Mouse (Mus musculus) forelimb bud, embryonic 11.5 days (tissue): ENCODE data around the gene Lhx9.
A peak's percentile ranks its signal among the peaks of the same experiment; 100 is the strongest.

Experiments used
- DNase-seq: peaks from one replicate; pipeline ENCODE4 v3.0.0-alpha.2; 2012; ENCODE audit warnings: low read depth, low spot score

The Lhx9 gene

DNA sequence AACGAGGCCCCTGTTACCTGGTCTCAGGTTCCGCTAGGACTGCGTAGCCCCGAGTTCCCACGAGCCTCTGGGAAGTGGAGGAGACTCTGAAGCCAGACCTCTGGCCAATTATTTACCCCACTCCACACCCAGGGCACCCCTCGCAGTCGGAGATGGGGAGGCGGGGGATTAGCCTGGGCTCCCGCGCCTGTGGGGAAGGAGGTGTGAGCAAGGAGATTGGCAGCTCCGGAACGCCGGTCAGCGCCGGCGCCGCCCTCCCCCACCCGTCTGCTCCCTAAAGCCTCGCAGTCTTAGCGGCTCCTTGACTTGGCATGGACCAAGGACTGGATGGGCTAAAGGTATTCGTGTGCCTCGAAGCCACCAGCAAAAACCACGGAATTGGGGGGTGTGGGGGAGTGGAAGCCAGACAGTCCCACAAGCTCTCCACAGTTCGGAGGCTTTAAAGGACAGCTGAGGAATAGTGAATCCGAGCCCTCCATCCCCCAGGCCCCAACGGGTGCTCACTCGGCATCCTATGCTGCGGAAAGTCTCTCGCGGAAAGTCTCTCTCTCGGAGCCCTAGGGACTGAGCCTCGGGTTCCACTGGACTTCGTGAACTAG, at the start of gene Lhx9:
Lhx9 (minus strand) TSS at position 67 of the 599 bp plus-strand sequence.
- no peak for DNase-seq

DNA sequence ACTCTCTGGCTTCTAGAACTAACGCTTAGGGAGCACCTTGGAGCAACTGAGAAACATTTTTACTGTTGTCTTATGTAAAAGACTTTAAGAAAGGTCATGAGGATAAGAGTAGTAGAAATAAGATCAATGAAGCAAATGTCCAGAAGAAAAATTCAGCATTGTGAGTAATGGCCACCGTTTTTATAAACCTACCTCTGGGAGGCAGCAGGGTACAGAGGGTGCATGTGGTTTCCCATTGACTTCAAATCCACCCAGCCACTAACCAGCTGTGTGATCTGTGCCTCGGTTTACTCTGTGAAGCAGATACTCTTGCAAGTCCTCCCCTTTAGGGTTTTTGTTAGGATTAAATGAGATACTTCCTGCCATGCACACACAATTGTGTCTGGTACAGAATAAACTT, 47.7 kb upstream of the Lhx9 start:
- no peak for DNase-seq

DNA sequence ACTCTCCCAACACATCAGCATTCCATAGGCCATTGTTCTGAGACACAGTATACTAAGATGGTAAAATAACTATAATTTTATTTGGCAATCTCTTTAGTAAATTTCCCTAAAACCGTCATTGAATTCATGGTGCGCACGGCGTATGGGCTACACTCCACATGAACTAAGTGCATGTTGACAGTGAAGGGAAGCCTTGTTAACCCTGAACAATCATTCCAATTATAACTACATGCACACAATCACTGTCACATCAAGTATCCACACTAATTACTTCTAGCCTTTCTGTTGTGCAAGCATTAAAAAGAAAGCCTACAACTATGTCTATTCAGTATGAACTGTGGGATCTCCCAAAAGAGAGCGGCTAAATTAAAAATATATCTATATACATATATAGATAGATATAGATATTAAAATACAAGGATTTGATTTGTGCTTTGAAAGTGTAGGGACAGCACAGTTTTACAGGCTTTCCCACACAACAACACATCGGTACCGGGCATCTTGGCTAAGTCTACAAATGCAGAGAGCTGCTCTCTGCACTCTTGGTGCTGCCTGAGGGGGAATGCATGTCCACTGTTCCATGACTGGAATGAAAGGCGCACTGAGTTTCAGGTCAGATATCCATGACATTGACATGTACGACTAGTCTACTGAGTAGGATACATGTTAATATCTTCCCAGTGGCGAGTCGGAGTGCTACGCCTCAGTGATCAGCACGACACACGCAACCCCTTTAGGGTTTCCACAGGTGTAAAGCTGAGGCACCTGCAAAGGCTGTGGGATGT, 29.3 kb upstream of the Lhx9 start:
- DNase-seq = no peak

DNA sequence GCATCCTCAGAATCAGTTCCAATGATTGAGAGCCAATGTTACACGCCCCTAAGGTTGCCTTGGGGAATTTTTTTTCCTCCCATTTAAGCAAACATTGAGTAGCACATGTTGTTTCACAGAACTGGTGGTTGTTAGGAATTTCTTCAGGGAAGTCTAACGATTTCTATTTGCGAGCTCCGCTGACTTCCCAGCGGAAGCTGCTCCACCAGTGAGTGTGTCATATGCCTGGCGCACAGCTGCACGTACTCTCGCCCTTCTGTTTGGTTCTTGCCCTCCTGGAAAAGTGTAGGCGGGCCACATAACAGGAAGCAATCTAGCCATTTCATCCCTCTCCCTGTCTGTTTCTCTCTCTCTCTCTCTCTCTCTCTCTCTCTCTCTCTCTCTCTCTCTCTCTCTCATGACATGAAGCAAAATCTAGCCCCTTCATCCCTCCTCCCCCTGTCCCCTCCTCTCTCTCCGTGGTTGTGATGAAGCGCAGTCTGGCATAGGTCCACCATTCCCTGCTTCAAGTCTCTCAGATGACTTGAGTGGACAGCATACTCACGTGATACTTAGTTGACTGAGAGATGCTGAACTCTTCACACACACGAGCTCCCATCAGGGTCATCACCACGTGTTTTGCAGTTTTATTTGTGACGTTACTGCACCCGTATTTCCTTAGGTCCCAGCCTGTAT, 28.1 kb upstream of the Lhx9 start:
- peak; percentile 34 for DNase-seq

DNA sequence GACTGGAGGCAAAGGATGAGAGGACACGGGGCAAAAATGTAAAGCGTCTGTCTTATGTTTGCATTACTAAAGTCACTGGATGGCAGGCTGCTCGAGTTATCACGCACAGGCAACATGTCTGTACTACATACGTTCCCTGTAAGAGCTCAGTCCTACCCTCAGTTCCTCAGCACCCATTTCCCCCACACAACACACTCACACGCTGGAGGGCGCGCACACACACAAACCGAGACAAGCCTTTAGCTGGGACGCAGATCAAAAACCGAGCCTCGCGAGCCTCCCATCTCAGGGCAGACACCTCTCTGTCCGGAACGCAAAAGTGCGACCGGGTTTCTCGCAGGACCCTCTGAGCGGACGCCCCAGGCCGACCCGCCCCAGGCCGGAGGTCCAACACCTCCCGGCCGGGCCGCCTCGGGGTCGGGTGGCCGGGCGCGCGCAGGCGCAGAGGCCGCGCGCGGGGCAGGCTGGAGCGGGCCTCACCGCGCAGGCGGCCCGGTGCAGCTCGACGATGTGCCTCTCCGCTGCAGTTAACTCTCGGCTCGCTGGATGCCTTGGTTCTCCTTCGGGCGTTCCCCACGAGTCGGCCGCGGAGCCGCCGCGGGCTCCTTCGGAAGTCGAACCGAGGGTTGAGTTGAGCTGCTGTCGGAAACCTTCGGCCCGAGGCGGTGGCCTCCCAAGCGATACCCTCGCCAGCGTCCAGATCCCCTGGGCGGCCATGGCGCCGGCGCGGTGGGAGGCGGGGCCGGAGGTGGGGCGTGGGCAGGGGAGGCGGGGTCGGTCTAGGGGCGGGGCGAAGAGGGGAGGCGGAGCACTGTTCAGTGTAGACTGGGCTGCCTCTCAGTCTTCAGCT, 7.9 kb upstream of the Lhx9 start, which contains the start of gene 2310009B15Rik:
2310009B15Rik (minus strand) TSS at position 752 of the 850 bp plus-strand sequence.
- peak; percentile 74 for DNase-seq

DNA sequence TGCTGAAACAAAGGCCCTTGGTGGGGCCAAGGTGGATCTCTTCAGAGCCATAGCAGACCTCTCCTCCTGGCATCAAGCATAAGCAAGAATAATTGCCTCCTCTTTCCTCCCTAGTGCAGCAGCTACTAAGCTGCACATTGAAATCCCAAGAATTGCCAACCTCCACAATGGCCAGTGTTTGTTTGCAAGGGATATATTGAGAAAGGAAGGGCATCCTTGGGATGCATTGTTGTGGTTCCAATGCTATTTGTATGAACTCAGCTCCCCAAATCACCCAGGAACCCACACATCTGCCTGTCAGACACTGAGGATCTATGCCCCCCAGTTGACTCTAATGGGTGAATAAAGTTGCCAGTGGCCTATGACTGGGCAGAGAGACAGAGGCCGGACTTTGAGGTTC, 2.4 kb upstream of the Lhx9 start:
- DNase-seq = no peak

DNA sequence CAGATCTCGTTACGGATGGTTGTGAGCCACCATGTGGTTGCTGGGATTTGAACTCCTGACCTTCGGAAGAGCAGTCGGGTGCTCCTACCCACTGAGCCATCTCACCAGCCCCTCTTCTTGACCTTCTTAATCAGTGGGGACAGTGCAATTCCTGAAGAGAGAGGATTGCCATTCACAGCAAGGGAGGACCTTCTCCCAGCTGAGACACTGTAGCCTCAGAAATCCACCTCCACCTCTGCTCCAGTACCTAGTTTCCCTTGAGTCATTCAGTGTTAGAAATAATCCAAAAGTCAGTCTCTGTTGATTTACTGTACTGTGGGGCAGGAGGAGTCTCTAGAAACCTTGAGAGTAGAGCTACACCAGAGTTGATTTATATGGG, 1.8 kb upstream of the Lhx9 start:
- DNase-seq = no peak

DNA sequence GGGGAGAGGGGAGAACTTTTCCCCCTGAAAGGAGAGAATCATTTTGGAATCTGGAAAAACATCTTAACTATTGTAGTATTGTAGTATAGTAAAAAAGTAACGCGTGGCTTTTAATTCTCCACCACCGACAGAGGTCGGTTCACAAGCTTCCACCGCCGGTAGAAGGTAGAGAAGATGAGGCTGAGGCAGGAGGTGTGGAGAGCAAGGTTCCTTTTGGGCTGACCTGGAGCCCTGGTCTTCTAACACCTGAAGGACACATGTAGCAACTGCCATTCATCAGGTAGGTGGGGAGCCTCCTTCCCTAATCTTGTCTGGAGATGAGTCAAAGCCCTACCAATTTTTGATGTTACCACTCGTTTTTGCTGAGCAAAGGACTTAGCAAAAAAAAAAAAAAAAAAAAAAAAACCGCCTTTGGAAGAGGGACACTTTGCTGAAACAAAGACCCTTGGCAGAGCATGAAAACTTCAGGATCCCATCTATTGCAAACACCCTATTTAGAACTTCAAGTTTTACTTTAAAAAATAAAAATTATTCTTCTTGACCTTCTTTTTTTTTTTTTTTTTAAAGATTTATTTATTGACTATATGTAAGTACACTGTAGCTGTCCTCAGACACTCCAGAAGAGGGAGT, 1.3 kb upstream of the Lhx9 start:
- DNase-seq = no peak

DNA sequence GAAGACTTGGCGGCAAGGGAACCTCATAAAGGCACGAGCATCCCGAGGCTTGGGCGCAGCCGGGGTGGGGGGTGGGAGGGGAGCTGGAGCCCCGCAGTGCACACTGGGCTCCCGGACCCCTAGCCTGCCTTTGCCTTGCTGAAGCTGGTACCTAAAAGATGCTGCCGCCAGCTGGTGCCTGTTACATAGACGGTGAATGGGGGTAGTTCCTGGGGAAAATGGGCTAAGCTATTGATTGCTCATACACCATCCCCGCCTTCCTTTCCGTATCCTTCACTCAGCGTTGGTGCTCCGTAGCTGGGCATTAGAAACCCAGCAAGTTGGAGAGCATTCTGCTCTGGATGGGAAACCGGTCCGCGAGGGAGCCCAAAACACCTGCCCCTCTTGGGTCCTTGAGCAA, 351 bp downstream of the Lhx9 start:
- DNase-seq = no peak

DNA sequence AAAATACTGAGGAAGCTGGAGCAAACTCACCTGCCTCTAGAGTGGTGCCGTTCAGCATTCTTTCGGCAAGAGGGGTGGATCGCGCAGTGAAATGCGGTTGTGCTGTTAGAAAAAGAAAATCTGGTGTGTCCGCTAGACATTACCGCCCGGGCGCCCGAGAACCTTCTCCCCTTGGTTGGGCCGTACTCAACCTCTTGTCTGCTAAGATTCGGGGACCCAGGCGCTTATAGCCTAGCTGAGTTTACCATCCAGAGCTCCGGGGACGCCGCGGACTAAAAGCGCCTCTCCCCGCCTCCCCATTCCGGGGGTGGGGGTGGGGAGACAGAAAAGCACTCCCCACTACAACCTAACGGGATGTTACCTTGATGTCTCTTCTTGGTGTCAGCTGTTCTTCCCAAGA, 1.2 kb downstream of the Lhx9 start:
- no peak for DNase-seq

DNA sequence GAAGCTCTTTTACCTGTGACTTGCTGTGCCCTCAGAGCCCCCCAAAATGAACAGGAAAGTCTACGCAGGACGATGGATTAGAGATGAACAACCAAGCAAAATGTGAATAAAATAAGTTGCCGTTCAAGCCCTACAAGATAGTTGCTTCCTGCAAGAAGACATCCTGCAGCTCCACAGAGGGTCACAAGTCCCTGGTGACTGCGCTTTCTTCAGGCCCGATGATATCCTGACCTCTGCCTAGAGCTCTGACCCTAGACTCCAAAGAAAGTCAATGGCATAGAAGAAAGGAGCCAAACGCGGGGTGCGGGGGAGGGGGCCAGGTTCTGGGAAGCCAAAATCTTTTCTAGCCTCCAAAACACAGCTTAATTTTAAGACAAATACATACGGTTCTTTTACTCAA, 1.8 kb downstream of the Lhx9 start:
- no peak for DNase-seq

DNA sequence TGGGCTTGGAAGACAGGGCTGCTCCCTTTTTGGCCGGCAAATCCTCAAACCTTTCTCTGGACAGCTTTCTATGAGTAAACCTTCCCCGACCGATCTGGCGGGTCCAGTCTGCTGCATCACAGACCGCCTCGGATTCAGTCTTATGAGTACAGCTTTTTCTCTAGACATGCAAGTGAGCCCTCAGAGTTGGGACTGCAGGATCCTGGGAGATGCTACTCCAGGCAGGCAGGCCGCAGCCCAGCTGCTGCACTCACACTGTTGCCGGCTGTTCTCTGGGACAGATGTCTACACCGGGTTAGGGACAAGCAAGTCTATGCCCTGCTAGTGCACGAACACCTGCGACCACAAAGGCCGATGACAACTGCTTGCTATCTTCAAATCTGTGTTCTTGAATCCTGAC, 2.2 kb downstream of the Lhx9 start:
- no peak for DNase-seq

DNA sequence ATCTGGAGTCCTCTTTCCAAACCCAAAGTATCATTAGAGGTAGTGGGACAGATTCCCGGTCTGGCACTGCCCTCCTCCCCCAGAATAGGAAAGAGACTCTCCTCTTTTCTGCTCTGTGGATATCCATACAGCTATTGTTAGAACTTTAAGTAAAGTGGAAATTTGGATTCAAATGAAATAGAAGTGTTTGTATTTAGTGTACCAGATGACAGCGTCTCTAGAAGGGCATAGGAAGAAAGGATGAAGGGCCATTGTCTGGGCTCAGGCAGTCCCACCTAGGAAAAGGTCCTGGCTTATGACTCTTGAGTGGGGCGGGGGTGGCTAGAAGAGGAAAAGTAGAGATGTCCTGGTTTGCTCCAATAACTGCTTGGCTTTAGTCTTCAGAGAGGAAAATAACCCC, 2.9 kb downstream of the Lhx9 start:
- DNase-seq = no peak

DNA sequence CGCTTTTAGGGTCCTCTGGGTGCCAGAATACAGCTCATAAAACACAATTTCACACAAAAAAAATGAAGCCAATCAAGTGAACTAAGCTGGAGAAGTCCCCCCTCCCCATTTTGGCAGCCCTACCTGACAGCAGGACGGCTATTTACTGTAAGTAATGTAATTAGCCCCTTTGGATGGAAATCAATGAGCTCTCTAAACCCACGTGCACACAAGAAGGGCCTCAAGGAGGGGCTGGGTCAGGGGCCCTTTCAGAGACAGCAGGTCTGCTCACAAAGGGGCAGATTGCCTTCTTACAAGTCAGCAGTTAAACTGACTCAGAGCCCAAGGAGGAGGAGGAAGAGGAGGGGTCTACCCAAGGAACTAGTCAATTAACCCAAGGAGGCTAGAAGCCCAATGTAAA, 4.2 kb downstream of the Lhx9 start:
- no peak for DNase-seq

DNA sequence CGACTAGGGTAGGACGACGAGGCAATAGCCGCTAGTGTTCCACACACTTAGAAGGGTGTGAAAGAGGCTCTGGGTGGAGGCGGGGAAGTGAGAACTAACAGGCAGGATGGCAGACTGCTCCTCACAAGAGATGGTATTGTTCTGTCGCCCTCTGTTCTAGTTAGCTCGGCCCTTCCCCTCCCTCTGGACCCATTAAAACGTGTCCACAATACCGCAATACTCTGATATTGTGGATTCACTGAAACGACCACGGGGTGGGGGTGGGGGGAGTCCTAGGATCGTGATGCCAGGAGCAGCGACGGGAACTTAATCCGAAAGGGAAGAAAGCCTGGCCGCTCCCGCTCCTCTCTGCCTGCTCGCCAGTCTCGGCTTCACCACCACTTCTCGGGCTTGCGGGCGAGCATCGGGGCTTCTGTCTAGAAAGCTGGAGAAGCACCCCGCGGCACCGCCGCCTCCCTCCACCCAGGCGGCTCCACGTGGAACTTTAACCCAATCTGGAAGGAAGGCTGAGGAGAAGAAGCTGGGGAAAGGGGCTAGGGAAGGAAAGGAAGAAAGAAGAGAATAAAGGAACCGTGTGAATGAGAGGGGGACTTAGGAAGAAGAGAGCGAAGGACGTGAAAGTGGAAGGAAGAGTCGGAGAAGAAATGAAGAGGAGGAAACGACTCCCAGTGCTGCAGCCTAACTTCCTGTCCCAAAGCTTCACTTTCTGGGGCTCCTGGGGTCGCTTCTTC, 4.9 kb downstream of the Lhx9 start:
- DNase-seq = no peak

DNA sequence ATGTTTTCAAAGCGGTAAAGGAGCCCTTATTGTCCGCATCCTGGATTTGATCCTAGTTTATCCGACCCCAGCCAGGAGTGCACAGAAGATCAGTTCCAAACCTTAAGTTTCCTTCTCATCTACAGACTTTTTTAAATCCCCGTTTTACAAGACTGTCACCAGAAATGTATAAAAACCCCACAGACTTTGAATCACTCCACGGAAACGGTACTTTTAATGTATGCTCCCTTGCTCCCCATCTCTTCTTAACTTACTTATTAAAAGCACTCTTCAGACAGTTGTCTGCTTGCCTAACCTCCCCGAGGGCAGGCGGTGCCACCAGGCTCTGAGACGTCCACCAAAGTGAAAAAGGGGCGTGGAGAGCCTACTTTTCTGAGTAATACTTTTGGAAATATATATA, 5.6 kb downstream of the Lhx9 start:
- DNase-seq = no peak

DNA sequence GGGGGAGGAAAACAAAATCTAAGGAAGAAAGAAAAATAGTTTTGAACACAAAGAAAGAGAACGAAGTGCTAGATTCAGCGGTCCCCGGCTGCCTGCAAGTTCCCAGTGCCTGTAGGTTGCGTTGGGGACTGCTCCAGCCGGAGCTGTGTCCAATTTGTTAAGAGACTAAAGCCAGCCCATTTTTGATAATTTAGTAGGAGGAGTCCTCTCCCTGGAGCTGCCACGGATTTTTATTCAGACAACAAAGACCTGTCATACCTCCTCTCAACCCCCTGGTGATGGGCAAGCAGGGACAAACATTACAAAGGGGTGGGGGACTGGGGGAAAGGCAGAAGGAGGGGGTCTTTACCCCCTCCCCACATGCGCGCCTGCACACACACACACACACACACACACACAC, 6.1 kb downstream of the Lhx9 start:
- DNase-seq = peak; percentile 80

DNA sequence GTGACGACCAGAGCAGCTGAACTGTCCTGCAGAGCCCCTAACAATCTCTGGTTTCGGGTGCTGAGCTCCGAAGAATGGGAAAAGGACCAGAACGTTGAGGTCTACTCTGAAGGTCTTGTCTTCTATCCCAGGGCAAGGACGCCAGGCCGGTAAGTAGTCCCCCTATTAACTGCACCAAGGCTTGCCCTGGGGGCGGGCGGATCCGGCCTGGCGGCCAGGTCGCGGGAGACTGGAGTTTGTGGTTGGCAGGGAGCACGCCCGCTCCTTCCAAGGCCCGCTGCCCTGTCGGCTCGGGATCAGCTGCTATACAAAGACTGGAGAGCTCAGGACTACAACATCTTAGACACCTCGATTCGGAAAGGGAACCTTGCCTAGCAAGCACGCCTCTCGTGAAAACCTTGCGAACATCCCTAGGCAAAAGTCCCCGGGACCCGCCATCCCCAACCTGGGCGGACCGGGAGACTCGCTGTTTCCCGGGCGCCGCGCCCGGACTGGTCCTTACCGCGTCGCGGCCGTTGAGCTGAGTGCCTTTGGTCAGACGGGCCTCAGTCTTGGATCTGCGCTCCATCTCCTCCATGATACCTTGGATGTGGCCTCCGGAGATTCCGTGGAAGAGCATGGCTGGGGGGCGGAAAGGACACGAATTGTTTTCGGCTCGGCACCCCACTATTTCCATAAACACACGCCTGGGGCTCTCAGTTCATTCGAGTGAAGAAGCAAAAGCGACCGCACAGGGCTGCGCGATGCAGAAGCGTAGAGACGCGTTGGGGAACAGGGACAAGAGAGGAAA, 6.9 kb downstream of the Lhx9 start:
- no peak for DNase-seq

DNA sequence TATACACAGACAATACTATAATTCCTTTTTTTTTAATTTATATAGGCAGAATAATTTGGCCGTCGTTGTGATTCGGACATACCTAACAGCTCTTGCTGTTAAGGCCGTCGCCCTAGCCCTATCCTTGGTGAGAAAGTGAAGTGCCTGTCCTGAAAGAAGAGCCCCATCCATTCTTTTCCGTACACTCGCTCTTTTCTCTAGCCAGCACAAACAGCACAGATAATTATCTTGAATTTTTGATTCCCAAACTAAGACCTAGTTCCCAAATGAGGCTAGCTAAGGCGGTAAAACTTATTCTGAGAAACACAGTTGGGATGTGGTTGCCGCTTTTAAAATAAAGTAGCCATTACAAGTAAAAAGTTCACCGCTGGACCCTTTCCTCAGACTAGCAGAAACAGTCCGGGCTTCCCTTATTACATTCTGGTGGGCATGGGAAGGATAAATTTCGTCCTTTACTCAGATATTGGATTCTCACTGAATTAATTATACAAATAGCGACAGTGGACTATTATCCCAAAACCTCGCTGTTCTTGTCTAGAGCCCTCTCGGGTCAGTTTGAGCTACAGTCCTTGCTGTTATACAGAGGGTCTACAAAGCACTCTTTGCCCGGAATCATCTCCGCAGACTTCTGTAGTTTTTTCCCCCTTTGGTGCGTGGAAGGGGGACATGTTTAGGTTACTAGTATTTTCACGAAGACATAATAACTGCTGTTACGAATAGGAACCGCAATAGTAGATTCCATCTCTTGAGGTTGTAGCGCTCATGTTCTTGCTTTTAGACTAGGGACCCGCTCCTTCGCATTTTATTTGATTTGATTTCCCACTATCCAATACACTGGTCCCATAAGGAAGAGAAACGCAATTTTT, 7.7 kb downstream of the Lhx9 start:
- DNase-seq = no peak
